Comparison of ENCODE assay signal across 23 mouse cellular contexts in the genomic region with DNA sequence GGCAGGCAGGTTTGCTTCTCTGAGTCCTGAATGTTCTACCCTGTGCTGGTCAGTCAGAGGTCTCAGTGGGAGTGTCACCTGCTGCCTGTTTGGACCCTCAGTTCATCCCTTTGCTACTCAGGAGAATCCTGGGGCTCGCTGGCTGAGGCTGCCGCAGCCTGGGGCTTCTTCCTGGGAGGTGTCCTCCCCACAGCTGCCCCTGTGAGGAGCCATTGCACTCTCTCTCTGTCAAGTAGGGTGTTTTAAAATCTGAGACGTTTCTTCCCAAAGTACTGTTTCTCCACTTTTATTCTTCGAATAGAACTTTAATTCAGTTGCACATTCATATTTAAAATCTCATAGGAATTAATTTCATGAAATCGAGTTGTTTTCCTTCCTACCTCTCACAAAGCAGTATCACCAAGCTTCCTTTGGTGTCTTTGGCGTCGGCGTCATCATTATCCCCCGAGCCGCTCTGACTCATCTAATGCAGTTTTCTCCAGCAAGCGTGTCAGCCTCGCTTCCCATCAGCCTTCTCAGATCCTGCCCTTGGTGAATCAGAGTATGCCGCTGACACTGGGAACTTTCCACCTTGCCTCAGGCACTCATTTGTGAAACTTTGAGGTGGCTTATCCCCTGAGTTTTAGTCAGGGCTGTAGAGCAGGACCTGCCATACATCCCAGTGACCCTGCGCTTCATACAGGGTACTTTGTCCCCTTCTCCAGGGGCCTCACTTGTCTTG. TPM values are rescaled to one million over a fixed set of nuclear protein-coding genes. Genes with fewer than 3 reads are reported as not detected.
DNase-seq lines count a peak whose midpoint lies in the region; ATAC-seq and TF ChIP-seq lines count a peak whose summit lies in the region.
"Had no signal": no experiment of that assay in that cellular context is flagged by ENCODE, and none has a peak within 500 bp of the region (broad histone marks: within the 10 kb centered on the region; RNA-seq: fewer than 3 reads in every experiment).

No protein-coding gene starts in this region.

- no peaks in the 10 kb centered on the region for H3K4me1 ChIP-seq in forebrain, embryonic 11.5 days (replicated peaks; ENCODE audit: control insufficient read depth, insufficient read depth, low read length)
- H3K4me1 ChIP-seq: embryonic facial prominence, embryonic 12.5 days; forebrain, embryonic 15.5 days; neural tube, embryonic 15.5 days; stomach, embryonic 15.5 days had no signal

- 83% methylated on average over 14 of the region's 14 CpGs for WGBS in forebrain, embryonic 11.5 days

- DNase-seq in adrenal gland, adult (ENCODE audit: inconsistent age in 2 of 2, low spot score in 1 of 2), result peak; percentile 27 to 48
- no peak for DNase-seq in adrenal gland, adult 18-20 months (ENCODE audit: low spot score in 2 of 2)
- no peak for DNase-seq in layer of hippocampus, adult 2 months (ENCODE audit: low spot score in 2 of 2)
- DNase-seq in layer of hippocampus, adult 8-10 months (ENCODE audit: low spot score in 2 of 2), result no peak
- DNase-seq in 3134 (ENCODE audit: extremely low read depth, insufficient read length, low spot score), result peak; percentile 51
- peak; percentile 86 for DNase-seq in brain, adult 2 months (ENCODE audit: low read depth, low spot score)
- DNase-seq in lung, postnatal 14 days, result no peak
- DNase-seq in forebrain, embryonic 11.5 days (ENCODE audit: low spot score), result no peak
- DNase-seq: cerebellum, adult 9-10 months; kidney, adult 8-10 months; kidney, postnatal 25 days; layer of hippocampus, adult 9-11 months; lung, adult 2 months; lung, postnatal 36 days; thymus, postnatal 14 days had no signal

- H3K4me2 ChIP-seq in forebrain, embryonic 11.5 days (ENCODE audit: low read depth, low read length, severe bottlenecking), result no peak overlapping the region
- H3K4me2 ChIP-seq: embryonic facial prominence, embryonic 12.5 days; forebrain, embryonic 15.5 days; hindbrain, embryonic 12.5 days; liver, embryonic 11.5 days; neural tube, embryonic 15.5 days; stomach, embryonic 15.5 days had no signal

- H3K36me3 ChIP-seq in forebrain, embryonic 11.5 days (ENCODE audit: control insufficient read depth, insufficient read depth, low read length), result no peaks in the 10 kb centered on the region
- H3K36me3 ChIP-seq: embryonic facial prominence, embryonic 12.5 days; forebrain, embryonic 15.5 days; heart, embryonic 10.5 days; hindbrain, embryonic 12.5 days; neural tube, embryonic 15.5 days; stomach, embryonic 15.5 days had no signal

- no peak overlapping the region for H3K4me3 ChIP-seq in layer of hippocampus, adult 2 months
- no peak overlapping the region for H3K4me3 ChIP-seq in forebrain, embryonic 11.5 days (ENCODE audit: low read depth, low read length)
- H3K4me3 ChIP-seq: embryonic facial prominence, embryonic 12.5 days; forebrain, embryonic 15.5 days; heart, embryonic 10.5 days; hindbrain, embryonic 12.5 days; neural tube, embryonic 15.5 days; stomach, embryonic 15.5 days had no signal

- TF ChIP-seq CTCF in layer of hippocampus, adult 2 months (conservative IDR thresholded peaks at IDR 0.05), result peak; percentile 59

- no peak for ATAC-seq in forebrain, embryonic 11.5 days (replicated peaks; ENCODE audit: low FRiP score)
- ATAC-seq: forebrain, embryonic 15.5 days; inflammation-experienced regulatory T-cells, adult 6 months had no signal

- no peaks in the 10 kb centered on the region for H3K9me3 ChIP-seq in forebrain, embryonic 11.5 days (ENCODE audit: control insufficient read depth, low read length)
- H3K9me3 ChIP-seq: embryonic facial prominence, embryonic 12.5 days; forebrain, embryonic 15.5 days; heart, embryonic 10.5 days; hindbrain, embryonic 12.5 days; neural tube, embryonic 15.5 days; stomach, embryonic 15.5 days had no signal

- no peak overlapping the region for H3K27ac ChIP-seq in layer of hippocampus, adult 2 months
- H3K27ac ChIP-seq in forebrain, embryonic 11.5 days (ENCODE audit: low read depth, low read length), result no peak overlapping the region
- H3K27ac ChIP-seq: embryonic facial prominence, embryonic 12.5 days; forebrain, embryonic 15.5 days; heart, embryonic 10.5 days; hindbrain, embryonic 12.5 days; neural tube, embryonic 15.5 days; stomach, embryonic 15.5 days had no signal

- H3K27me3 ChIP-seq in forebrain, embryonic 11.5 days (ENCODE audit: control insufficient read depth, insufficient read depth, low read length), result no peaks in the 10 kb centered on the region
- H3K27me3 ChIP-seq: embryonic facial prominence, embryonic 12.5 days; forebrain, embryonic 15.5 days; hindbrain, embryonic 12.5 days; neural tube, embryonic 15.5 days; stomach, embryonic 15.5 days had no signal

- H3K9ac ChIP-seq in forebrain, embryonic 11.5 days (ENCODE audit: low read length), result no peak overlapping the region
- H3K9ac ChIP-seq: embryonic facial prominence, embryonic 12.5 days; forebrain, embryonic 15.5 days; hindbrain, embryonic 12.5 days; neural tube, embryonic 15.5 days; stomach, embryonic 15.5 days had no signal

RNA-seq across cellular contexts. Expression of a gene that starts 48.4 kb away (rescaled TPM):
- 10 to 100 TPM; 59.5 to 60.2 TPM for total RNA-seq in adrenal gland, adult 18-20 months (2021)
- total RNA-seq in layer of hippocampus, adult 2 months (2021), result 10 to 100 TPM; 82.0 to 86.2 TPM
- total RNA-seq in layer of hippocampus, adult 8-10 months (2022), result 10 to 100 TPM; 82.6 to 97.2 (median 90.6) TPM
- polyA plus RNA-seq in forebrain, embryonic 11.5 days (2014; fragmentation: Nextera tagmentation; extraction: Ambion mirVana), result 140 and 142 TPM in 2 replicates

RNA-seq across cellular contexts. Expression of a gene that starts 48.9 kb away (rescaled TPM):
- total RNA-seq in adrenal gland, adult 18-20 months (2021), result 1 to 10 TPM; 5.0 to 5.7 TPM
- 10 to 100 TPM; 11.0 to 12.2 TPM for total RNA-seq in layer of hippocampus, adult 2 months (2021)
- total RNA-seq in layer of hippocampus, adult 8-10 months (2022), result 10 to 100 TPM in 3 of 4 experiments, 1 to 10 TPM in 1; 9.9 to 15.6 (median 12.6) TPM
- 5.7 and 7.2 TPM in 2 replicates for polyA plus RNA-seq in forebrain, embryonic 11.5 days (2014; fragmentation: Nextera tagmentation; extraction: Ambion mirVana)

Comparison
In these comparisons a context has a peak if more than half of its experiments do, and no peak if none do; other contexts are left out.
1. DNase-seq: peak in adrenal gland, adult (2 of 2), 3134 (single experiment) and brain, adult 2 months (single experiment); none in adrenal gland, adult 18-20 months (0 of 2), layer of hippocampus, adult 2 months (0 of 2), layer of hippocampus, adult 8-10 months (0 of 2), lung, postnatal 14 days (single experiment) and forebrain, embryonic 11.5 days (single experiment).